Mouse (Mus musculus): Measurements from ENCODE around the gene Kif1c.

DNA sequence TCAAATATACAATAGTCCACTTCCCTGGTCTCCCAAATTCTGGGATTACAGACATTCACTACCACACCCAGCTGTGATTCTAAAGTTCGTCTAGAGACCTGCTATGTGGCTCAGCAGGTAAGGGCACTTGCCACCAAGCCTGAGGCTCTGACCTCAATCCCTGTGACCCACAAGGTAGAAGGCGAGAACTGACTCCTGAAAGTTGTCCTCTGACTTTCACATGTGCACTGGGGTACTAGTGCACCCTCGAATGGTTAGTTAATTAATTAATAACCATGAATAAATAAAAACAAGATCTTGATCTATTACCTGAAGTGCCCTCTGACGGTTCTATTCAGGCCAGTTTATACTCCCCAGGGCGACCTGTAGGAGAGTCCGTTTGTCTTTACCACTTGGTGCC is 12.9 kb downstream of the Kif1c start:
- no peak for TF ChIP-seq POLR2A (IDR thresholded peaks at IDR 0.05; ENCODE audit: insufficient read depth, low read depth, low read length)
- no peak for TF ChIP-seq CTCF (IDR thresholded peaks at IDR 0.05; ENCODE audit: insufficient read depth, low read depth, low read length)
